Mouse (Mus musculus) erythroid progenitor cell, adult 5-6 weeks (primary cell): ENCODE data around the gene Zfp683. TPM values are rescaled to one million over a fixed set of nuclear protein-coding genes. Genes with fewer than 3 reads are reported as not detected.

ENCODE experiments used
- total RNA-seq, 2 experiments: library from RNA; stranded (forward) in 1 of 2; stranded (reverse) in 1 of 2; fragments of 150-400 nt in 1 of 2; fragments of 186-747, 209-891 nt in 1 of 2; gene quantifications; 2 replicates each; pipeline versions ENCODE4 v1.2.3 to v1.2.4; 2015 to 2017; ENCODE audit warnings: low replicate concordance in 2 of 2

Gene Zfp683
- total RNA-seq, 2 experiments from 2014 or later: not detected

Other genes with a start within 250 kb of the Zfp683 start
- 73.9 and 91.8 TPM in 2 replicates for gene Rps6ka1, start 166.0 kb upstream of the Zfp683 start, total RNA-seq (2015; ENCODE audit: low replicate concordance)
- 77.2 and 91.8 TPM in 2 replicates for gene Rps6ka1, start 166.0 kb upstream of the Zfp683 start, total RNA-seq (2017; ENCODE audit: low replicate concordance)
- 1,062 and 1,086 TPM in 2 replicates for gene Hmgn2, start 85.2 kb upstream of the Zfp683 start, total RNA-seq (2015; ENCODE audit: low replicate concordance)
- 532 and 653 TPM in 2 replicates for gene Hmgn2, start 85.2 kb upstream of the Zfp683 start, total RNA-seq (2017; ENCODE audit: low replicate concordance)
- 9.4 and 10.1 TPM in 2 replicates for gene Dhdds, start 52.9 kb upstream of the Zfp683 start, total RNA-seq (2015; ENCODE audit: low replicate concordance)
- gene Dhdds, start 52.9 kb upstream of the Zfp683 start, total RNA-seq (2017; ENCODE audit: low replicate concordance): 10.1 and 12.1 TPM in 2 replicates
- 1.1 and 2.1 TPM in 2 replicates for gene Lin28a, start 35.0 kb upstream of the Zfp683 start, total RNA-seq (2015; ENCODE audit: low replicate concordance)
- 1.0 and 2.2 TPM in 2 replicates for gene Lin28a, start 35.0 kb upstream of the Zfp683 start, total RNA-seq (2017; ENCODE audit: low replicate concordance)
- gene Crybg2, start 7.0 kb downstream of the Zfp683 start, total RNA-seq (2015; ENCODE audit: low replicate concordance): 5.0 TPM in 1 of 2 replicates, not detected in the other
- not detected in 2 replicates for gene Crybg2, start 7.0 kb downstream of the Zfp683 start, total RNA-seq (2017; ENCODE audit: low replicate concordance)
- gene Cd52, start 41.2 kb downstream of the Zfp683 start, total RNA-seq (2015; ENCODE audit: low replicate concordance): 157 and 288 TPM in 2 replicates
- gene Cd52, start 41.2 kb downstream of the Zfp683 start, total RNA-seq (2017; ENCODE audit: low replicate concordance): 103 and 211 TPM in 2 replicates
- not detected in 2 replicates for gene Ubxn11, start 48.7 kb downstream of the Zfp683 start, total RNA-seq (2015; ENCODE audit: low replicate concordance)
- 4.5 TPM in 1 of 2 replicates, not detected in the other for gene Ubxn11, start 48.7 kb downstream of the Zfp683 start, total RNA-seq (2017; ENCODE audit: low replicate concordance)
- 129 and 180 TPM in 2 replicates for gene Sh3bgrl3, start 75.0 kb downstream of the Zfp683 start, total RNA-seq (2015; ENCODE audit: low replicate concordance)
- gene Sh3bgrl3, start 75.0 kb downstream of the Zfp683 start, total RNA-seq (2017; ENCODE audit: low replicate concordance): 22.6 and 67.0 TPM in 2 replicates
- 91.4 and 93.3 TPM in 2 replicates for gene Cep85, start 133.3 kb downstream of the Zfp683 start, total RNA-seq (2015; ENCODE audit: low replicate concordance)
- gene Cep85, start 133.3 kb downstream of the Zfp683 start, total RNA-seq (2017; ENCODE audit: low replicate concordance): 105 and 118 TPM in 2 replicates
- not detected in 2 replicates for gene Gm7534, start 149.2 kb downstream of the Zfp683 start, total RNA-seq (2015; ENCODE audit: low replicate concordance)
- gene Gm7534, start 149.2 kb downstream of the Zfp683 start, total RNA-seq (2017; ENCODE audit: low replicate concordance): not detected in 2 replicates
- gene Catsper4, start 173.5 kb downstream of the Zfp683 start, total RNA-seq (2015; ENCODE audit: low replicate concordance): not detected in 2 replicates
- gene Catsper4, start 173.5 kb downstream of the Zfp683 start, total RNA-seq (2017; ENCODE audit: low replicate concordance): not detected in 2 replicates
- gene Cnksr1, start 184.6 kb downstream of the Zfp683 start, total RNA-seq (2015; ENCODE audit: low replicate concordance): not detected in 2 replicates
- not detected in 2 replicates for gene Cnksr1, start 184.6 kb downstream of the Zfp683 start, total RNA-seq (2017; ENCODE audit: low replicate concordance)
- not detected in 2 replicates for gene E130218I03Rik, start 189.8 kb downstream of the Zfp683 start, total RNA-seq (2015; ENCODE audit: low replicate concordance)
- gene E130218I03Rik, start 189.8 kb downstream of the Zfp683 start, total RNA-seq (2017; ENCODE audit: low replicate concordance): not detected in 2 replicates
- gene Zfp593, start 191.8 kb downstream of the Zfp683 start, total RNA-seq (2015; ENCODE audit: low replicate concordance): 2.2 and 4.6 TPM in 2 replicates
- not detected in 2 replicates for gene Zfp593, start 191.8 kb downstream of the Zfp683 start, total RNA-seq (2017; ENCODE audit: low replicate concordance)
- not detected in 2 replicates for gene Gm30191, start 193.1 kb downstream of the Zfp683 start, total RNA-seq (2015; ENCODE audit: low replicate concordance)
- not detected in 2 replicates for gene Gm30191, start 193.1 kb downstream of the Zfp683 start, total RNA-seq (2017; ENCODE audit: low replicate concordance)
- not detected in 2 replicates for gene Grrp1, start 200.3 kb downstream of the Zfp683 start, total RNA-seq (2015; ENCODE audit: low replicate concordance)
- not detected in 2 replicates for gene Grrp1, start 200.3 kb downstream of the Zfp683 start, total RNA-seq (2017; ENCODE audit: low replicate concordance)
- 39.4 and 45.4 TPM in 2 replicates for gene Pdik1l, start 234.1 kb downstream of the Zfp683 start, total RNA-seq (2015; ENCODE audit: low replicate concordance)
- gene Pdik1l, start 234.1 kb downstream of the Zfp683 start, total RNA-seq (2017; ENCODE audit: low replicate concordance): 52.6 and 53.7 TPM in 2 replicates